Mouse (Mus musculus): ENCODE data around the gene Chst4. TPM values are rescaled to one million over a fixed set of nuclear protein-coding genes. Genes with fewer than 3 reads are reported as not detected.

Gene Chst4
- total RNA-seq, 2 experiments from 2014 or later, result 0.17 to 0.32 TPM

Other genes starting within 250 kb of the Chst4 start
- 10 to 100 TPM; 31.9 to 39.3 TPM for gene Phlpp2, start 171.2 kb downstream of the Chst4 start, total RNA-seq (2021)
- gene Marveld3, start 77.5 kb downstream of the Chst4 start, total RNA-seq (2021), result under 1 TPM; 0.20 to 0.25 TPM
- not detected for gene Tat, start 49.3 kb downstream of the Chst4 start, total RNA-seq (2021)
- 10 to 100 TPM; 36.5 to 40.1 TPM for gene Zfp612, start 40.0 kb upstream of the Chst4 start, total RNA-seq (2021)
- gene Gm21964, start 61.5 kb upstream of the Chst4 start, total RNA-seq (2021), result not detected
- gene Gm17720, start 63.0 kb upstream of the Chst4 start, total RNA-seq (2021), result not detected
- 10 to 100 TPM; 13.3 to 27.0 TPM for gene Calb2, start 128.5 kb upstream of the Chst4 start, total RNA-seq (2021)
- gene Cmtr2, start 175.9 kb upstream of the Chst4 start, total RNA-seq (2021), result 1 to 10 TPM; 4.5 to 6.2 TPM
- gene Hydin, start 227.2 kb upstream of the Chst4 start, total RNA-seq (2021), result under 1 TPM; 0.42 to 0.48 TPM